ENCODE assay signal across 12 mouse cellular contexts in genomic region chr16:92403069-92403468, GRCm38 (mm10). TPM values are rescaled to one million over a fixed set of nuclear protein-coding genes. Genes with fewer than 3 reads are reported as not detected.
DNase-seq lines count a peak whose midpoint lies in the region; ATAC-seq and TF ChIP-seq lines count a peak whose summit lies in the region.
"Had no signal": no experiment of that assay in that cellular context is flagged by ENCODE, and none has a peak within 500 bp of the region (broad histone marks: within the 10 kb centered on the region; RNA-seq: fewer than 3 reads in every experiment).

No protein-coding gene starts in this region.

- H3K4me1 ChIP-seq in heart, embryonic 14.5 days (ENCODE audit: control insufficient read depth in 2 of 2, insufficient read depth in 2 of 2, low read length in 2 of 2): peaks cover 28 to 48% of the 10 kb centered on the region in 2 experiments
- peaks cover 24% of the 10 kb centered on the region for H3K4me1 ChIP-seq in lung, postnatal 0 days (ENCODE audit: insufficient read depth, low read depth, low read length)

- no peak for TF ChIP-seq CTCF in gastrocnemius, adult 2 months (IDR thresholded peaks at IDR 0.05)
- no peak for TF ChIP-seq CTCF in lung, postnatal 0 days (IDR thresholded peaks at IDR 0.05)

- no peaks in the 10 kb centered on the region for H3K36me3 ChIP-seq in heart, embryonic 14.5 days (ENCODE audit: control insufficient read depth, insufficient read depth, low read length)
- H3K36me3 ChIP-seq in lung, postnatal 0 days (ENCODE audit: insufficient read depth, low read length): no peaks in the 10 kb centered on the region
- H3K36me3 ChIP-seq: limb, embryonic 12.5 days had no signal

- peak overlapping the region; percentile 68 for H3K27ac ChIP-seq in gastrocnemius, adult 2 months
- H3K27ac ChIP-seq in heart, embryonic 14.5 days (replicated peaks in 1 of 2; ENCODE audit: control insufficient read depth in 1 of 2, insufficient read depth in 1 of 2, low read depth in 2 of 2, low read length in 2 of 2): no peak overlapping the region; a peak in 2 of 4 replicates
- peak overlapping the region; percentile 86 for H3K27ac ChIP-seq in lung, postnatal 0 days (ENCODE audit: low read length)

- WGBS in heart, embryonic 14.5 days: 58% methylated on average over 10 of the region's 10 CpGs
- WGBS in lung, postnatal 0 days: 22% methylated on average over 10 of the region's 10 CpGs

- intact Hi-C loops in gastrocnemius, adult 2 months (cut with DNase I): loop anchor here (2.0 kb wide), 1 partner anchor 26 kb away; no protein-coding TSS in a partner anchor

- no peaks in the 10 kb centered on the region for H3K27me3 ChIP-seq in heart, embryonic 14.5 days (ENCODE audit: control insufficient read depth, insufficient read depth, low read length)
- H3K27me3 ChIP-seq in lung, postnatal 0 days (replicated peaks; ENCODE audit: insufficient read depth, low read length): no peaks in the 10 kb centered on the region

- peak; percentile 65 for DNase-seq in gastrocnemius, adult 2 months
- DNase-seq in gastrocnemius, adult 18-20 months (ENCODE audit: low spot score): no peak
- DNase-seq in brain, adult 2 months (ENCODE audit: low read depth, low spot score): peak; percentile 25
- peak; percentile 89 for DNase-seq in lung, postnatal 0 days (ENCODE audit: low spot score)
- no peak for DNase-seq in cerebellum, postnatal 4 days (ENCODE audit: low spot score in 2 of 2)
- DNase-seq in testis, postnatal 10 days (ENCODE audit: low spot score): no peak
- no peak for DNase-seq in urinary bladder, adult 2 months (ENCODE audit: low spot score)
- DNase-seq: right cerebral cortex, adult 18-20 months had no signal

- TF ChIP-seq EP300 in lung, postnatal 0 days (IDR thresholded peaks at IDR 0.05): peak; percentile 68

- H3K9ac ChIP-seq in heart, embryonic 14.5 days (ENCODE audit: low read length): peak overlapping the region; percentile 57; the same call in 1 of the 2 replicates
- no peak overlapping the region for H3K9ac ChIP-seq in lung, postnatal 0 days (replicated peaks; ENCODE audit: low read depth)
- H3K9ac ChIP-seq: limb, embryonic 12.5 days had no signal

- no peak overlapping the region for H3K4me2 ChIP-seq in heart, embryonic 14.5 days (ENCODE audit: low read length)
- H3K4me2 ChIP-seq in lung, postnatal 0 days (replicated peaks; ENCODE audit: low read depth, low read length): no peak overlapping the region
- H3K4me2 ChIP-seq: limb, embryonic 12.5 days had no signal

- H3K4me3 ChIP-seq in gastrocnemius, adult 2 months: no peak overlapping the region; the same call in 1 of the 2 replicates
- no peak overlapping the region for H3K4me3 ChIP-seq in heart, embryonic 14.5 days (ENCODE audit: control insufficient read depth in 1 of 2, insufficient read depth in 1 of 2, low read depth in 1 of 2, low read length in 2 of 2)
- H3K4me3 ChIP-seq in lung, postnatal 0 days (ENCODE audit: low read depth, low read length): no peak overlapping the region
- H3K4me3 ChIP-seq: limb, embryonic 12.5 days had no signal

- no peaks in the 10 kb centered on the region for H3K9me3 ChIP-seq in heart, embryonic 14.5 days (ENCODE audit: control insufficient read depth, low read length)
- no peaks in the 10 kb centered on the region for H3K9me3 ChIP-seq in lung, postnatal 0 days (ENCODE audit: low read length)
- H3K9me3 ChIP-seq: limb, embryonic 12.5 days had no signal

- ATAC-seq in heart, embryonic 14.5 days (ENCODE audit: insufficient number of reproducible peaks, insufficient read depth, low FRiP score, low read depth): no peak
- ATAC-seq in lung, postnatal 0 days: peak; percentile 42

RNA-seq across cellular contexts. Expression of gene Kcne1, which starts 43.8 kb away (rescaled TPM):
- total RNA-seq in gastrocnemius, adult 2 months (2021): not detected
- total RNA-seq in gastrocnemius, adult 18-20 months (2021): not detected
- polyA plus RNA-seq in heart, embryonic 14.5 days (2014; fragmentation: Nextera tagmentation; extraction: Ambion mirVana): 192 and 199 TPM in 2 replicates
- polyA plus RNA-seq in lung, postnatal 0 days (2015; fragmentation: Nextera tagmentation; extraction: Ambion mirVana): 0.14 TPM in 1 of 2 replicates, not detected in the other
- 9.8 and 10.2 TPM in 2 replicates for polyA plus RNA-seq in urinary bladder, adult 2 months (2012; rRNA removed)
- total RNA-seq: ES-E14; layer of hippocampus, postnatal 25 days had no signal
- polyA plus RNA-seq: limb, embryonic 12.5 days had no signal

Comparison
In these comparisons a context has a peak if more than half of its experiments do, and no peak if none do; other contexts are left out.
1. DNase-seq: peak in gastrocnemius, adult 2 months (single experiment), brain, adult 2 months (single experiment) and lung, postnatal 0 days (single experiment); none in gastrocnemius, adult 18-20 months (single experiment), cerebellum, postnatal 4 days (0 of 2), testis, postnatal 10 days (single experiment) and urinary bladder, adult 2 months (single experiment).
2. H3K27ac ChIP-seq: peak in gastrocnemius, adult 2 months (single experiment) and lung, postnatal 0 days (single experiment); none in heart, embryonic 14.5 days (0 of 2).
3. RNA of gene Kcne1, which starts 43.8 kb away (polyA plus RNA-seq): 192 to 199 TPM in heart, embryonic 14.5 days; 9.8 to 10.2 TPM in urinary bladder, adult 2 months and 0.14 TPM in lung, postnatal 0 days; every median in the first group is over 10 times any median in the second.